Mouse (Mus musculus) forebrain, postnatal 0 days (tissue): ENCODE data around the gene Dock2. TPM values are rescaled to one million over a fixed set of nuclear protein-coding genes. Genes with fewer than 3 reads are reported as not detected.
A peak's percentile ranks its signal among the peaks of the same experiment; 100 is the strongest.

Experiments used
- ATAC-seq: fragments of 200-750 bp; cut with Nextera tagmentation; 2 replicates; pipeline ENCODE4 v1.8.0; 2017; ENCODE audit warnings: mild to moderate bottlenecking, moderate library complexity
- DNase-seq: peaks from one replicate; pipeline ENCODE4 v3.0.0-alpha.2; 2015
- H3K27ac ChIP-seq: fragments of 300-500 bp; sonication (generic); 2 replicates; pipeline ENCODE4 v1.5.1; 2014; ENCODE audit warnings: low read depth, mild to moderate bottlenecking, antibody characterized with exemption, low read length, moderate library complexity, mixed read lengths
- H3K27me3 ChIP-seq: fragments of 300-500 bp; sonication (generic); 2 replicates; pipeline ENCODE4 v1.6.1; 2014; ENCODE audit warnings: mild to moderate bottlenecking, low read length, mixed read lengths; ENCODE audit not compliant: insufficient read depth
- H3K36me3 ChIP-seq: fragments of 300-500 bp; sonication (generic); 2 replicates; pipeline ENCODE4 v1.6.1; 2014; ENCODE audit warnings: mild to moderate bottlenecking, moderate library complexity; ENCODE audit not compliant: insufficient read depth
- H3K4me1 ChIP-seq: fragments of 300-500 bp; sonication (generic); 2 replicates; pipeline ENCODE4 v1.6.1; 2014; ENCODE audit warnings: antibody characterized with exemption; ENCODE audit not compliant: insufficient read depth
- H3K4me2 ChIP-seq: fragments of 300-500 bp; sonication (generic); 2 replicates; pipeline ENCODE4 v1.6.1; 2014; ENCODE audit warnings: low read depth, mild to moderate bottlenecking, moderate library complexity
- H3K4me3 ChIP-seq: fragments of 300-500 bp; sonication (generic); 2 replicates; pipeline ENCODE4 v1.5.1; 2014; ENCODE audit warnings: low read depth, low read length, mixed read lengths
- H3K9ac ChIP-seq: fragments of 300-500 bp; sonication (generic); 2 replicates; pipeline ENCODE4 v1.6.1; 2014; ENCODE audit warnings: mild to moderate bottlenecking
- H3K9me3 ChIP-seq: fragments of 300-500 bp; sonication (generic); 2 replicates; pipeline ENCODE4 v1.6.1; 2016; ENCODE audit warnings: low read length
- CTCF ChIP-seq: sonication (generic); IDR thresholded peaks from 2 replicates; pipeline ENCODE4 v1.5.1; 2016; ENCODE audit warnings: antibody characterized with exemption, control low read depth, low read depth
- WGBS: fragments of 180-500 bp; shearing (Covaris S2); extraction: QIAGEN DNeasy Blood & Tissue Kit; methylation state at CpG from one replicate; pipeline ENCODE4 v1.1.7; 2014; 5-methylcytosine and 5-hydroxymethylcytosine counted together
- polyA plus RNA-seq: library from polyadenylated mRNA; unstranded; fragments of >200 nt; fragmentation: Nextera tagmentation; extraction: Ambion mirVana; gene quantifications from 2 replicates; pipeline ENCODE4 v1.2.1, GENCODE M21; 2015
- total RNA-seq: library from RNA; depleted of rRNA; stranded (reverse); fragments of >200 nt; gene quantifications from 2 replicates; pipeline ENCODE4 v1.2.3, GENCODE M21; 2014

The Dock2 gene
- total and polyA plus RNA-seq, 2 experiments from 2014 or later: 0.63 to 2.3 TPM

- Histone ChIP-seq H3K27me3 (no peaks in the 10 kb centered on the region), H3K4me1 (0 out of 2 replicates have a peak, but pooled peaks cover 12% of the 10 kb centered on the region), H3K9me3 (no peaks in the 10 kb centered on the region), H3K9ac (peak within 1 kb of the TSS; percentile 34), H3K4me3 (peak within 1 kb of the TSS; percentile 43), H3K27ac (no peak within 1 kb of the TSS), H3K4me2 (peak within 1 kb of the TSS; percentile 55), H3K36me3 (no peaks in the 10 kb centered on the region)
- ATAC-seq (peak; percentile 85), DNase-seq (peak; percentile 77)
- peak; percentile 79 for TF ChIP-seq CTCF
- WGBS: 2% methylated on average over 13 of the region's 13 CpGs
These were observed 468.9 kb downstream of the Dock2 start, which contains the start of gene Fam196b for GRCm38 (mm10) chr11:34314534-34315379. Gene Fam196b, plus strand, starts transcription at chr11:34314822.

- no peaks in the 10 kb centered on the region for H3K27me3 ChIP-seq
- TF ChIP-seq CTCF: no peak
- WGBS: 90% methylated on average over 7 of the region's 7 CpGs
- no peak for DNase-seq
- H3K9ac ChIP-seq: no peak overlapping the region
- H3K4me1 ChIP-seq: 0 out of 2 replicates have a peak, but pooled peaks cover 10% of the 10 kb centered on the region
- no peak for ATAC-seq
- no peaks in the 10 kb centered on the region for H3K9me3 ChIP-seq
- H3K4me3 ChIP-seq: no peak overlapping the region
- no peaks in the 10 kb centered on the region for H3K36me3 ChIP-seq
- H3K4me2 ChIP-seq: no peak overlapping the region
- H3K27ac ChIP-seq: no peak overlapping the region
These were observed 471.5 kb downstream of the Dock2 start for GRCm38 (mm10) chr11:34312208-34312607.

GRCm38 (mm10) chr11:34311717-34312116 is 472.0 kb downstream of the Dock2 start:
- DNase-seq: no peak
- TF ChIP-seq CTCF: no peak
- H3K4me2 ChIP-seq: no peak overlapping the region
- H3K4me1 ChIP-seq: 0 out of 2 replicates have a peak, but pooled peaks cover 5% of the 10 kb centered on the region
- no peak overlapping the region for H3K4me3 ChIP-seq
- no peak for ATAC-seq
- H3K27ac ChIP-seq: no peak overlapping the region
- H3K9ac ChIP-seq: no peak overlapping the region
- WGBS: 67% methylated on average over 5 of the region's 5 CpGs
- H3K36me3 ChIP-seq: no peaks in the 10 kb centered on the region
- no peaks in the 10 kb centered on the region for H3K9me3 ChIP-seq
- no peaks in the 10 kb centered on the region for H3K27me3 ChIP-seq

- Histone ChIP-seq H3K9ac (no peak overlapping the region), H3K27ac (no peak overlapping the region), H3K4me2 (no peak overlapping the region), H3K36me3 (no peaks in the 10 kb centered on the region), H3K27me3 (no peaks in the 10 kb centered on the region), H3K4me3 (no peak overlapping the region), H3K9me3 (no peaks in the 10 kb centered on the region), H3K4me1 (no peaks in the 10 kb centered on the region)
- ATAC-seq (no peak), DNase-seq (no peak)
- TF ChIP-seq CTCF: no peak
- 59% methylated on average over 2 of the region's 2 CpGs for WGBS
These were observed 474.3 kb downstream of the Dock2 start for GRCm38 (mm10) chr11:34309360-34309759.

- H3K36me3 ChIP-seq: no peaks in the 10 kb centered on the region
- ATAC-seq (no peak), DNase-seq (no peak)
- no peaks in the 10 kb centered on the region for H3K27me3 ChIP-seq
- H3K4me3 ChIP-seq: no peak overlapping the region
- no peak overlapping the region for H3K9ac ChIP-seq
- no peaks in the 10 kb centered on the region for H3K4me1 ChIP-seq
- no peak for TF ChIP-seq CTCF
- no peaks in the 10 kb centered on the region for H3K9me3 ChIP-seq
- 95% methylated on average over 3 of the region's 3 CpGs for WGBS
- no peak overlapping the region for H3K4me2 ChIP-seq
- H3K27ac ChIP-seq: no peak overlapping the region
These were observed 475.0 kb downstream of the Dock2 start for GRCm38 (mm10) chr11:34308731-34309130.

GRCm38 (mm10) chr11:34306231-34306630 is 477.5 kb downstream of the Dock2 start:
- H3K9me3 ChIP-seq: no peaks in the 10 kb centered on the region
- H3K27me3 ChIP-seq: no peaks in the 10 kb centered on the region
- TF ChIP-seq CTCF: no peak
- H3K4me3 ChIP-seq: no peak overlapping the region
- no peak for ATAC-seq
- H3K9ac ChIP-seq: no peak overlapping the region
- H3K36me3 ChIP-seq: no peaks in the 10 kb centered on the region
- no peak overlapping the region for H3K27ac ChIP-seq
- H3K4me1 ChIP-seq: no peaks in the 10 kb centered on the region
- H3K4me2 ChIP-seq: no peak overlapping the region
- DNase-seq: no peak
- 77% methylated on average over 3 of the region's 3 CpGs for WGBS

- Histone ChIP-seq H3K36me3 (no peaks in the 10 kb centered on the region), H3K27me3 (no peaks in the 10 kb centered on the region), H3K27ac (no peak overlapping the region), H3K9ac (no peak overlapping the region), H3K4me3 (no peak overlapping the region), H3K4me1 (no peaks in the 10 kb centered on the region), H3K4me2 (no peak overlapping the region), H3K9me3 (no peaks in the 10 kb centered on the region)
- DNase-seq (no peak), ATAC-seq (no peak)
- TF ChIP-seq CTCF: no peak
- 94% methylated on average over 7 of the region's 7 CpGs for WGBS
These were observed 483.6 kb downstream of the Dock2 start for GRCm38 (mm10) chr11:34300064-34300463.
